Mouse (Mus musculus) CH12.LX (cell line): Measurements from ENCODE around the gene Adcy5. TPM values are rescaled to one million over a fixed set of nuclear protein-coding genes. Genes with fewer than 3 reads are reported as not detected.

Source experiments
- DNase-seq: peaks from one replicate; pipeline ENCODE4 v3.0.0-alpha.2; 2013; ENCODE audit errors: extremely low read depth
- H3K27ac ChIP-seq: 2 replicates; pipeline ENCODE4 v1.5.1; 2012; ENCODE audit warnings: low read depth, mild to moderate bottlenecking, control low read depth, moderate library complexity; ENCODE audit not compliant: insufficient read depth
- H3K27me3 ChIP-seq: replicated peaks from 2 replicates; pipeline ENCODE3; 2012; ENCODE audit warnings: inconsistent platforms
- H3K36me3 ChIP-seq, 2 experiments: replicated peaks in 1 of 2; 2 replicates each; pipeline versions ENCODE3 to v1.6.1; 2012; ENCODE audit warnings: inconsistent platforms in 1 of 2, low read length in 1 of 2, mild to moderate bottlenecking in 1 of 2, mixed read lengths in 1 of 2, moderate library complexity in 1 of 2; ENCODE audit not compliant: control insufficient read depth in 1 of 2, insufficient read depth in 1 of 2
- H3K4me1 ChIP-seq, 2 experiments: 2 replicates each; pipeline ENCODE4 v1.6.1; 2012; ENCODE audit warnings: inconsistent platforms in 1 of 2, moderate library complexity in 1 of 2; ENCODE audit not compliant: insufficient read depth in 2 of 2, control insufficient read depth in 1 of 2
- H3K4me2 ChIP-seq: 2 replicates; pipeline ENCODE4 v1.6.1; 2012; ENCODE audit warnings: low read depth, mild to moderate bottlenecking, control low read depth; ENCODE audit not compliant: poor library complexity, insufficient read depth, severe bottlenecking
- H3K4me3 ChIP-seq, 3 experiments: fragments of 150-350 bp in 1 of 3; sonication (generic) in 1 of 3; replicated peaks in 1 of 3; 2 replicates each; pipeline versions ENCODE3 to v1.5.1; 2011 to 2012; ENCODE audit warnings: low read depth in 2 of 3, low read length in 2 of 3, mild to moderate bottlenecking in 2 of 3, moderate library complexity in 2 of 3, control low read depth in 1 of 3, improper control_type of control experiment in 1 of 3, inconsistent platforms in 1 of 3, mixed read lengths in 1 of 3; ENCODE audit not compliant: poor library complexity in 1 of 3
- H3K79me2 ChIP-seq: replicated peaks from 2 replicates; pipeline ENCODE4 v1.6.1; 2012; ENCODE audit warnings: mild to moderate bottlenecking, moderate library complexity; ENCODE audit not compliant: control insufficient read depth, poor library complexity, insufficient read depth, severe bottlenecking; ENCODE audit errors: extremely low read depth
- H3K9ac ChIP-seq: 2 replicates; pipeline ENCODE4 v1.6.1; 2012; ENCODE audit warnings: low read depth, mild to moderate bottlenecking, control low read depth, moderate library complexity; ENCODE audit not compliant: insufficient read depth
- H3K9me3 ChIP-seq: replicated peaks from 2 replicates; pipeline ENCODE3; 2012; ENCODE audit warnings: low read length, inconsistent platforms, mixed read lengths
- CHD1 ChIP-seq: IDR thresholded peaks from 2 replicates; pipeline ENCODE4 v1.6.1; 2012; ENCODE audit warnings: low read depth, low read length, improper control_type of control experiment, inconsistent platforms
- CHD2 ChIP-seq: IDR thresholded peaks from 2 replicates; pipeline ENCODE4 v1.6.1; 2011; ENCODE audit warnings: low read length, improper control_type of control experiment
- CTCF ChIP-seq, 2 experiments: IDR thresholded peaks in 1 of 2; conservative IDR thresholded peaks in 1 of 2; 2 replicates each; pipeline ENCODE4 v1.5.1; 2011 to 2012; ENCODE audit warnings: low read depth in 2 of 2, low read length in 2 of 2, improper control_type of control experiment in 1 of 2, inconsistent platforms in 1 of 2, mild to moderate bottlenecking in 1 of 2, moderate library complexity in 1 of 2
- E2F4 ChIP-seq: IDR thresholded peaks from 2 replicates; pipeline ENCODE4 v1.6.1; 2011; ENCODE audit warnings: low read depth, low read length, improper control_type of control experiment; ENCODE audit not compliant: insufficient replicate concordance
- ELF1 ChIP-seq: IDR thresholded peaks from 2 replicates; pipeline ENCODE4 v1.6.1; 2014; ENCODE audit warnings: low read depth, mild to moderate bottlenecking, inconsistent platforms, low read length, improper control_type of control experiment
- EP300 ChIP-seq: IDR thresholded peaks from 2 replicates; pipeline ENCODE4 v1.6.1; 2011; ENCODE audit warnings: low read length, improper control_type of control experiment
- ETS1 ChIP-seq: conservative IDR thresholded peaks from 2 replicates; pipeline ENCODE4 v1.6.1; 2012; ENCODE audit warnings: low read depth, mild to moderate bottlenecking, inconsistent platforms, low read length, improper control_type of control experiment, moderate library complexity
- GABPA ChIP-seq: IDR thresholded peaks from 2 replicates; pipeline ENCODE4 v1.6.1; 2012; ENCODE audit warnings: low read depth, low read length, improper control_type of control experiment, inconsistent platforms; ENCODE audit not compliant: insufficient replicate concordance
- HCFC1 ChIP-seq: IDR thresholded peaks from 2 replicates; pipeline ENCODE4 v1.6.1; 2012; ENCODE audit warnings: low read depth, mild to moderate bottlenecking, inconsistent platforms, low read length, improper control_type of control experiment
- IRF4 ChIP-seq: IDR thresholded peaks from 2 replicates; pipeline ENCODE4 v1.6.1; 2014; ENCODE audit warnings: low read depth, mild to moderate bottlenecking, inconsistent platforms, low read length, improper control_type of control experiment
- JUN ChIP-seq: IDR thresholded peaks from 2 replicates; pipeline ENCODE4 v1.6.1; 2011; ENCODE audit warnings: low read depth, mild to moderate bottlenecking, low read length, improper control_type of control experiment, moderate library complexity; ENCODE audit not compliant: insufficient read depth
- KAT2A ChIP-seq: IDR thresholded peaks from 2 replicates; pipeline ENCODE4 v1.6.1; 2012; ENCODE audit warnings: low read length, improper control_type of control experiment, inconsistent platforms; ENCODE audit not compliant: insufficient replicate concordance
- MAX ChIP-seq: IDR thresholded peaks from 2 replicates; pipeline ENCODE4 v1.6.1; 2011; ENCODE audit warnings: low read length, improper control_type of control experiment
- MEF2A ChIP-seq: IDR thresholded peaks from 2 replicates; pipeline ENCODE4 v1.6.1; 2014; ENCODE audit warnings: low read depth, mild to moderate bottlenecking, inconsistent platforms, low read length, improper control_type of control experiment, borderline replicate concordance
- MXI1 ChIP-seq: IDR thresholded peaks from 2 replicates; pipeline ENCODE4 v1.6.1; 2011; ENCODE audit warnings: mild to moderate bottlenecking, low read depth, low read length, improper control_type of control experiment
- MYC ChIP-seq: IDR thresholded peaks from 2 replicates; pipeline ENCODE4 v1.6.1; 2011; ENCODE audit warnings: low read depth, mild to moderate bottlenecking, improper control_type of control experiment, low read length
- NRF1 ChIP-seq: IDR thresholded peaks from 2 replicates; pipeline ENCODE4 v1.6.1; 2014; ENCODE audit warnings: low read depth, mild to moderate bottlenecking, inconsistent platforms, low read length, improper control_type of control experiment, moderate library complexity
- POLR2AphosphoS2 ChIP-seq: IDR thresholded peaks from 2 replicates; pipeline ENCODE4 v1.6.1; 2011; ENCODE audit warnings: low read depth, low read length, improper control_type of control experiment
- RCOR1 ChIP-seq: conservative IDR thresholded peaks from 2 replicates; pipeline ENCODE4 v1.6.1; 2012; ENCODE audit warnings: low read depth, mild to moderate bottlenecking, inconsistent platforms, low read length, improper control_type of control experiment
- SIN3A ChIP-seq: IDR thresholded peaks from 2 replicates; pipeline ENCODE4 v1.6.1; 2012; ENCODE audit warnings: low read length, improper control_type of control experiment, inconsistent platforms
- SMC3 ChIP-seq: IDR thresholded peaks from 2 replicates; pipeline ENCODE4 v1.6.1; 2011; ENCODE audit warnings: low read depth, low read length, improper control_type of control experiment
- TBP ChIP-seq: conservative IDR thresholded peaks from 2 replicates; pipeline ENCODE4 v1.6.1; 2011; ENCODE audit warnings: low read depth, low read length, improper control_type of control experiment
- USF2 ChIP-seq: conservative IDR thresholded peaks from 2 replicates; pipeline ENCODE4 v1.6.1; 2011; ENCODE audit warnings: low read depth, low read length, improper control_type of control experiment
- ZC3H11A ChIP-seq: IDR thresholded peaks from 2 replicates; pipeline ENCODE4 v1.6.1; 2012; ENCODE audit warnings: low read depth, mild to moderate bottlenecking, inconsistent platforms, low read length, improper control_type of control experiment
- ZKSCAN1 ChIP-seq: IDR thresholded peaks from 2 replicates; pipeline ENCODE4 v1.6.1; 2012; ENCODE audit warnings: low read depth, inconsistent platforms, low read length, improper control_type of control experiment, borderline replicate concordance
- dilution Hi-C: fragments of 300-500 bp; cut with MboI; formaldehyde crosslinking; loops from 2 replicates; pipeline ENCODE4 v1.14.3; 2020; ENCODE audit warnings: low sequenced_read_pairs; ENCODE audit not compliant: extremely low pct_unique_long_range_greater_than_20kb, extremely low pct_ligation_motif_present
- in situ Hi-C: fragments of 300-500 bp; cut with MboI; formaldehyde crosslinking; loops from 3 replicates; pipeline ENCODE4 v1.14.3; 2019; ENCODE audit warnings: low sequenced_read_pairs, low pct_ligation_motif_present, low pct_unique_long_range_greater_than_20kb, mixed read lengths
- polyA plus RNA-seq: library from polyadenylated mRNA; unstranded; fragments of >175 nt; gene quantifications from 2 replicates; pipeline ENCODE4 v1.2.1, GENCODE M21; 2012; ENCODE audit warnings: low read depth; ENCODE audit not compliant: insufficient read length
- total RNA-seq, 2 experiments: library from RNA; depleted of rRNA; stranded (reverse); fragments of 300-350 nt in 1 of 2; fragments of >200 nt in 1 of 2; gene quantifications; 2 replicates each; pipeline ENCODE4 v1.2.3; 2012 to 2014

The Adcy5 gene
- total and polyA plus RNA-seq, 3 experiments = 0.04 TPM; not detected in 2

GRCm38 (mm10) chr16:35310551-35311110 lies 156.0 kb downstream of the Adcy5 start:
- no peak for TF ChIP-seq EP300
- TF ChIP-seq ELF1 = no peak
- no peak for TF ChIP-seq ZC3H11A
- no peak for TF ChIP-seq GABPA
- no peak for TF ChIP-seq KAT2A
- TF ChIP-seq POLR2AphosphoS2 = no peak
- no peak for TF ChIP-seq MXI1
- no peak for TF ChIP-seq ETS1
- TF ChIP-seq CHD2 = no peak
- no peak for TF ChIP-seq MYC
- TF ChIP-seq MEF2A = no peak
- TF ChIP-seq E2F4 = no peak
- no peak for TF ChIP-seq SIN3A
- H3K9ac ChIP-seq = no peak overlapping the region
- H3K27me3 ChIP-seq = no peaks in the 10 kb centered on the region
- no peak overlapping the region for H3K27ac ChIP-seq
- H3K36me3 ChIP-seq = peaks cover 5 to 12% of the 10 kb centered on the region in 2 experiments
- H3K9me3 ChIP-seq = no peaks in the 10 kb centered on the region
- dilution Hi-C loops (no loop called here), in situ Hi-C loops (loop anchor here (10.0 kb wide), 1 partner anchor 314 kb away; no protein-coding TSS in a partner anchor)
- no peaks in the 10 kb centered on the region for H3K79me2 ChIP-seq
- no peak overlapping the region for H3K4me3 ChIP-seq
- H3K4me2 ChIP-seq = no peak overlapping the region
- DNase-seq = no peak
- H3K4me1 ChIP-seq = no peaks in the 10 kb centered on the region

DNA sequence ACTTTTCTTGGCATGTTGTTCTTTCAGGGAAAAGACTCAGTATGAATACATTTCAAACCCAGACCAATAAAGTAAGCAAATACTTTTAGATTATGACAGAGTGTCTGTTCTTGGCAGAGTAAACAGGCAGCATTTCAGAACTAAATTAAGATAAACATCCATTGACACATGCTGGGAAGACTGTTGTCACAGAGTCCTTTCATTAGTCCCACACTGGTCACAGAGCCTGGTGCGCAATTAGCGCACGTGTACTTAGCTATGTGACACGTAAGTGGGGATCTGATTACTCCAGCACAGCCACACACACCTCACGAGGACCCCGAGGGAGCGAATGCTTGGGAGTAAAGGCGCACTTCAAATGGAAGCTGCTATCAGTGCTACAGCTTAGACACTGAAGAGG lies 156.9 kb downstream of the Adcy5 start:
- Histone ChIP-seq H3K4me2 (no peak overlapping the region), H3K36me3 (peaks cover 5 to 12% of the 10 kb centered on the region in 2 experiments), H3K79me2 (no peaks in the 10 kb centered on the region), H3K9me3 (no peaks in the 10 kb centered on the region), H3K4me1 (no peaks in the 10 kb centered on the region), H3K9ac (no peak overlapping the region), H3K27ac (no peak overlapping the region), H3K4me3 (no peak overlapping the region), H3K27me3 (no peaks in the 10 kb centered on the region)
- DNase-seq = no peak
- TF ChIP-seq USF2 = no peak
- no peak for TF ChIP-seq ZC3H11A
- no peak for TF ChIP-seq CTCF (conservative IDR thresholded peaks at IDR 0.05 in 1 of 2, IDR thresholded peaks at IDR 0.05 in 1 of 2; ENCODE audit: low read depth in 2 of 2, low read length in 2 of 2)
- TF ChIP-seq ETS1 = no peak
- TF ChIP-seq ZKSCAN1 = no peak
- no peak for TF ChIP-seq GABPA
- TF ChIP-seq ELF1 = no peak
- no peak for TF ChIP-seq JUN
- TF ChIP-seq EP300 = no peak
- no peak for TF ChIP-seq POLR2AphosphoS2
- no peak for TF ChIP-seq RCOR1
- TF ChIP-seq E2F4 = no peak
- TF ChIP-seq CHD1 = no peak
- TF ChIP-seq SMC3 = no peak
- TF ChIP-seq TBP = no peak
- TF ChIP-seq HCFC1 = no peak
- no peak for TF ChIP-seq SIN3A
- no peak for TF ChIP-seq NRF1
- no peak for TF ChIP-seq MAX
- TF ChIP-seq IRF4 = no peak
- in situ Hi-C loops = loop anchor here (10.0 kb wide), 1 partner anchor 313 kb away; no protein-coding TSS in a partner anchor
- dilution Hi-C loops = no loop called here
